Mouse (Mus musculus): ENCODE data around the gene A230050P20Rik.
"Not testable (repeated sequence)": the region's sequence is repeated elsewhere in the genome, so short reads cannot be mapped to it uniquely, and the experiment has no call there.

The A230050P20Rik gene

GRCm38 (mm10) chr9:20868448-20869001, at the start of gene A230050P20Rik:
Gene A230050P20Rik (plus strand): TSS chr9:20868642.
- DNase-seq = peak; percentile 62

DNA sequence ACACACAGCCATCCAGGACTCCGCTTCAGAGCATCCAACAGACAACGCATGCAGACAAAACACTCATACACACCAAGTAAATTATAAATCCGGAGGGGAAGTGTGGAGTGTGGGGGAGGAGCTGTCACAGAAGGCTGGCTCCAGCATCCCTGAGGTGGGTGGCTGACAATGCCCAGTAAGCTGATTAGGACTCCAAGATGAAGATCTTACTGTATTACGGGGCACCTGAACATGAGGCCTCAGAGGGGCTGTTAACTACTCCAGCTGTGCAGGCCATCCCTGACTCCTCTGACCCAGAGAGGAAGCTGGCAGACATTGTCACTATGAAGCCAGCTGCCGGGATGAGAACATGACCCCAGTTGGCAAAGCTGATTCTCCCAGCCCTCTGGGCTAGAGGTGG, 48.4 kb upstream of the A230050P20Rik start:
- DNase-seq = no peak

GRCm38 (mm10) chr9:20822821-20823220, 45.6 kb upstream of the A230050P20Rik start:
- no peak for DNase-seq

DNA sequence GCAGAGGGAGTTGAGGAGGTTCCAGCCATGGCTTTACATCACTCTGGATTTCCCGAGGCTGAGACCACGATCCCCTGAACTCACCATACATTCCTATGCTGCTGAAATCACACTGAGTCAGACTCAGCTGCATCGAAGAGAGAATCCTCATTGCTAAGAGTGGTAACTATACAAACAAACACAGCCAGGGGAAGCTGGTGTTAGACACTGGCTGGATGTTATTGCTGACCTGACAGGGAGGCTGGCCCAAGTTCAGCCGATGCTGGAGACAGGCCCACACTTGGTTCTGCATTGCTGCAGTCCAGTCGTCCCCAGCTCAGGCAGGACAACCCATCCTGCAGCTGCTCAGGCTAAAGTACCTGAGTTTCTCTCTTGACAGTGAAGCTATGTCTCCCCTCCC, 42.7 kb upstream of the A230050P20Rik start:
- DNase-seq = no peak

DNA sequence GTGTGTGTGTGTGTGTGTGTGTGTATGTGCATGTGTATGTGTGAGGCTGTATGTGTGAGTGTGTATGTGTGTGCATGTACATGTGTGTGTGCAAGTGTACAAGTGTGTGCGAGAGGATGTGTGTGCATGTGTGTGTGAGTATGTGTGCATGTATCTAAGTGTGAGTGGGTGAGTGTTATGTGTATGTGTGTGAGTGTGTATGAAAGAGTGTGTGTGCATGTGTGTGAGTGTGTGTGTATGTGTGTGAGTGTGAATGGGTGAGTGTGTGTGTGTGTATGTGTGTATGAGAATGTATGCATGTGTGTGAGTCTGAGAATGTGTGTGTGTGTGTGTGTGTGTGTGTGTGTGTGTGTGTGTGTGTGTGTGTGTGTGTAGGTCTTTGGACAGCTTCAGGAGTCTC, 40.3 kb upstream of the A230050P20Rik start:
- no peak for DNase-seq

DNA sequence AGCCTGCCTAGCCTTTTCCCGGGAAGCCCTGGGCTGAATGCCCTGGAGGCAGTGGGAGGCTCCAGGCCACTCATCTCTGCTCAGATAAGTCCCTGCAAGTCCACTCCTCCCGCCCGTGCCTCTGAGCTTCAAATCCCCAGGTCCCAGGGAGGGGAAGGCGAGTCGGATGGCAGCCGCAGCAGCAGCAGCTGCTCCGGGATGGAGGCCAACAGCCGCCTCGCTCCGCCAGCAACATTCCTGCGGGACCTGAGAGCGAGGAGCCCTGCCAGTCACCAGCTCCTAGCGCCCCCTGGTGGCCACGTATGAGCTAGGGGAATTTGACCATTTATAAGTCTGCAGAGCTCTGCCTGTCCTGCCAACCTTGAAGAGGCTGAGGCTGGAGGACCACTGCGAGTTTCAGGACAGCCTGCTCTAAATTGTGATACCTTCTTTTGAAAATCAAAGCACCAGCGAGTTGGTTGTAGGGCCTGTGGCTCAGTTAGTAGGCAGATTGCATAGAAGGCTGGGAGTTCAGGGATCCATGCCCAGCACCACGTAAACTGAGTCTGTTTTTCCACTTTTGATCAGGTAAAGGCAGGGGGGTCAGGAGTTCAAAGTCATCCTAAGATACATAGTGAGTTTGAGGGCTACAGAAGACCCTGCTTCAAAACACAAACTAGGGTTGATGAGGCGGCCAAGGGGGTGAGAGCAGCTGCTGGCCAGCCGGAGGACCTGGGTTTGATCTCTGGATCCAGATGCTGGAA, 37.4 kb upstream of the A230050P20Rik start:
- DNase-seq = peak; percentile 73

GRCm38 (mm10) chr9:20834881-20835280, 33.6 kb upstream of the A230050P20Rik start:
- no peak for DNase-seq

- not testable (repeated sequence) for DNase-seq
Observed at GRCm38 (mm10) chr9:20835431-20835954, 32.9 kb upstream of the A230050P20Rik start.

- DNase-seq = no peak
Observed at GRCm38 (mm10) chr9:20837184-20837947, 31.1 kb upstream of the A230050P20Rik start.

DNA sequence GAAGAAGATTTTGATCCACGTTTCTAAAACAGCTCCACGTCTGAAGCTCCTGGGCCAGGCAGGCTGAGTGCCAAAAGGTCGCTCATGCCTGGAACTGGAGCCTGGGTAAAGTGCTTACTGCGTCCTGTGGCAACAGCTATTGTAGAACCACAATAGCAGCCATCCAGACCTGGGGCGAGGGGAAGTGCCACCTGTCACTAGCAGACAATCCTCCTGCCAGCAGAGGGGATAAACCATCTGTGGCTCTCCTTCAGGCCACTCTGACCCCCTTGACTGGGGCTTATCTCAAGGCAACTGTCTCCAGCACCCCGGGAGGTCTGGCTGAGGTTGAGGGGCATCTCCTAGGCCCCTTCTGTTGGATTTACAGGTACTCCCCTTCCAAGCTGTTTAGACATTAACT, 29.5 kb upstream of the A230050P20Rik start:
- no peak for DNase-seq

DNA sequence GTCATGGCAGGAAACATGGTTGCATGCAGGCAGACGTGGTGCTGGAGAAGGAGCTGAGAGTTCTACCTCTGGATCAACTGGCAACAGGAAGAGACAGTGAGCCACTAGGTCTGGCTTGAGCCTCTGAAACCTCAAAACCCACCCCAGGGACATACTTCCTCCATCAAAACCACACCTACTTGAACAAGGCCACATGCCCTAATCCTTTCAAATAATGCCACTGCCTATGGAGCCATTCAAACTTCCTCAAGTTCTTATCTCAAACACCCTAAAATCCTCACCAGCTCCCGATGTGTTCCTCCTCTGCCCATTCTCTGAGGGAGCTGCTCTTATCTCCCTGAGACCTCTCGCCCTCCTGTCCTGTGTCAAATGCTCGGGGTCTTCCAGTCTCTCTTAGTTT, 26.2 kb upstream of the A230050P20Rik start:
- no peak for DNase-seq

GRCm38 (mm10) chr9:20842670-20843069, 25.8 kb upstream of the A230050P20Rik start:
- no peak for DNase-seq

GRCm38 (mm10) chr9:20850179-20850578, 18.3 kb upstream of the A230050P20Rik start:
- no peak for DNase-seq

GRCm38 (mm10) chr9:20857131-20857530, 11.3 kb upstream of the A230050P20Rik start:
- peak; percentile 54 for DNase-seq

DNA sequence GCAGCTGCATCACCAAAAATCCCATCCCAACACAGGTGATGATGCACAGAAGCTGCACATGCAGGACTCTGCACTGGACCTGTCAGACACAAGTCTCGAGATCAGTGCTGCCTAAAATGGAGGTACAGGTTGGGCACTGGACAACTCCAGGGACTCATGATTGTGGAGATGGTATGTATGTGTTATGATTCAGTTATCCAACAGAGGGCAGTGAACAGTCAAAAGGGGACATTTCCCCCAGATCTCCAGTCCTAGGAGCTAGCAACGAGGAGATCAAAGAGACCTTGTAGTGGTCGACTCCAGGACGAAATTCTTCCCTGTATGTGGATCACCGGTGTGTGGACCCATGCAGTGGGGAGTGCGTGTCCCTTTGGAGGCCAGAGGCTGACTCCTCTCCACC, 8.5 kb upstream of the A230050P20Rik start:
- no peak for DNase-seq

DNA sequence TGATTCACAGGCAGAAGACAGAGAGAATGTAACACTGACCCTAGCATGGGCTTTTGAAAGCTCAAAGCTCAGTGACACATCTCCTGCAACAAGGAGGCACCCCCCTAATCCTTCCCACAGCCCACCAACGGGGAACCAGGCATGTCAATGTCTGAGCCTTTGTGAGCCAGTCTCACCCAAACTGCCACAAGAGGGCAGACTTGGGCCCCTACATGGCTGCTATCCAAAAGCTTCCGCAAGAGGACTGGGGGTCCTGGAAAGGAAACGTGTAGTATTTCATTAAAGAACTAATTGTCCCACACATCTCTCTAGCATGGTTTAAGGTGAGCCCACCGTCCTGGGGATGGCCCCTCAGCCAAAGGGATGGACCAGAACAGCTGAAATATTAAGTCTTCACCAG, 6.6 kb upstream of the A230050P20Rik start:
- DNase-seq = peak; percentile 58

GRCm38 (mm10) chr9:20862225-20862624, 6.2 kb upstream of the A230050P20Rik start:
- no peak for DNase-seq

DNA sequence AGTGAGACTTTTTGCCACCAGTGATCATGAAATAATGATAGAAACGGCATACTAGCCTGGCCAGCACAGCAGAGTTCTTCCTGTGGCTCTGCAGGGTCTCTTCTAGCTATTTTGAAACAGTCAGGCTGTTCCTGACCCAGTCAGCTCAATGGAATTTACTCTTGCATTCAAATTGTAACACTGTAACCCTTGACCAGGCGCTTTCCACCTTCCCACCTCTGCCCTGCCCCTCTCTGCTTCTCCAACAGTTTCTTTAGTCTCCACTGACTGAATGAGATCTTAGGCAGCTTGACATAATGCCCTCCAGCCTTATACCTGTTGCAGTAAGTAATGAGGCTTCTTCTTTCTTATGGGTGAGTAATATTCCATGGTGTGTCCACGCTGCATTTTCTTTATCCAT, 1.6 kb upstream of the A230050P20Rik start:
- no peak for DNase-seq

GRCm38 (mm10) chr9:20869246-20869645, 804 bp downstream of the A230050P20Rik start:
- no peak for DNase-seq

- DNase-seq = no peak
Observed at GRCm38 (mm10) chr9:20870211-20871173, 2.0 kb downstream of the A230050P20Rik start.

DNA sequence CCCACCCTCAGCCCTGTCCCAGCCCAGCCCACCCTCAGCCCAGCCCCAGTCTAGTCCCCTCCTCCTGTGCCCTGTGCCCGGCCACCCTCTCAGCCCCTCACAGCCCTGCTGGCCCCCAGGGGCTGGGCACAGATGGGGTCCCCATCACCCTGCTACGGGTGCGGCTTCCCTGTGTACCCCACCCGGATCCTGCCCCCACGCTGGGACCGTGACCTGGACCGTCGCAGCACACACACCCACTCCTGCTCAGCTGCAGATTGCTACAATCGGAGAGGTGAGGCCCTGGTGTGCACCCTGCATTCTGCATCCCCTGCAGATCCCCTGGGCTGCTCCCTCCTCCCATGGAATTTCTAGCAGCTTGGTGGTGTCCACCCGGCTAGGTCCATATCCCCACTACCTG, 4.5 kb downstream of the A230050P20Rik start:
- DNase-seq = no peak

DNA sequence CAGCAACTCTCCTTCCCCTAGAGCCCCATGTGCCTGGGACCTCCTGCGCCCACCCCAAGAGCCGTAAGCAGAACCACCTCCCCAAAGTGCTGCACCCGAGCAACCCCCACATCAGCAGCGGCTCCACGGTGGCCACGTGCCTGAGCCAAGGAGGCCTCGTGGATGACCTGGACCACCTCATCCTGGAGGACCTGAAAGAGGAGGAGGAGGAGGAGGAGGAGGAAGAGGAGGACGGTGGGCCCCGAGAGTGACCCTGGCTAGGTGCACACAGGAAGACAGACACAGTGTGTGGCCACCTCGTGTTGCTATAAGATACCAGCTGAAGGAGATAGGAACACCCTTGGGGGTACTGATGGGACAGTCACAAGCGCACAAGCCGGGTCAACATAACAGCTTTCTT, 5.1 kb downstream of the A230050P20Rik start:
- no peak for DNase-seq

Data from thymus, postnatal 14 days (tissue).